Mouse (Mus musculus) hindbrain, embryonic 16.5 days (tissue): ENCODE results near the gene Herc4. TPM values are rescaled to one million over a fixed set of nuclear protein-coding genes. Genes with fewer than 3 reads are reported as not detected.

ENCODE experiments used
- ATAC-seq: fragments of 200-750 bp; cut with Nextera tagmentation; 2 replicates; pipeline ENCODE4 v1.8.0; 2017; ENCODE audit warnings: moderate TSS enrichment, moderate library complexity
- H3K27ac ChIP-seq: fragments of 300-500 bp; sonication (generic); 2 replicates; pipeline ENCODE4 v1.5.1; 2014; ENCODE audit warnings: low read depth, mild to moderate bottlenecking, control low read depth, low read length, moderate library complexity
- H3K27me3 ChIP-seq: fragments of 300-500 bp; sonication (generic); replicated peaks from 2 replicates; pipeline ENCODE4 v1.6.1; 2014; ENCODE audit warnings: low read length; ENCODE audit not compliant: control insufficient read depth, insufficient read depth
- H3K36me3 ChIP-seq: fragments of 300-500 bp; sonication (generic); 2 replicates; pipeline ENCODE4 v1.6.1; 2014; ENCODE audit warnings: mild to moderate bottlenecking, low read length, moderate library complexity, mixed read lengths; ENCODE audit not compliant: control insufficient read depth, insufficient read depth
- H3K4me1 ChIP-seq: fragments of 300-500 bp; sonication (generic); 2 replicates; pipeline ENCODE4 v1.6.1; 2014; ENCODE audit warnings: low read depth, low read length; ENCODE audit not compliant: control insufficient read depth, insufficient read depth
- H3K4me2 ChIP-seq: fragments of 300-500 bp; sonication (generic); 2 replicates; pipeline ENCODE4 v1.6.1; 2014; ENCODE audit warnings: mild to moderate bottlenecking, low read length, control low read depth, moderate library complexity
- H3K4me3 ChIP-seq: fragments of 300-500 bp; sonication (generic); 2 replicates; pipeline ENCODE4 v1.5.1; 2014; ENCODE audit warnings: mild to moderate bottlenecking, low read length, control low read depth, moderate library complexity
- H3K9ac ChIP-seq: fragments of 300-500 bp; sonication (generic); 2 replicates; pipeline ENCODE4 v1.6.1; 2014; ENCODE audit warnings: low read depth, mild to moderate bottlenecking, control low read depth, low read length, moderate library complexity
- H3K9me3 ChIP-seq: fragments of 300-500 bp; sonication (generic); 2 replicates; pipeline ENCODE4 v1.6.1; 2014; ENCODE audit warnings: mild to moderate bottlenecking, low read length, moderate library complexity; ENCODE audit not compliant: control insufficient read depth
- WGBS: fragments of 180-500 bp; shearing (Covaris S2); extraction: QIAGEN DNeasy Blood & Tissue Kit; methylation state at CpG from one replicate; pipeline ENCODE4 v1.1.7; 2014; 5-methylcytosine and 5-hydroxymethylcytosine counted together
- polyA plus RNA-seq: library from polyadenylated mRNA; unstranded; fragments of >200 nt; fragmentation: Nextera tagmentation; extraction: Ambion mirVana; gene quantifications from 2 replicates; pipeline ENCODE4 v1.2.1, GENCODE M21; 2015

Gene Herc4
- polyA plus RNA-seq, 1 experiment from 2014 or later: 23.8 TPM

DNA sequence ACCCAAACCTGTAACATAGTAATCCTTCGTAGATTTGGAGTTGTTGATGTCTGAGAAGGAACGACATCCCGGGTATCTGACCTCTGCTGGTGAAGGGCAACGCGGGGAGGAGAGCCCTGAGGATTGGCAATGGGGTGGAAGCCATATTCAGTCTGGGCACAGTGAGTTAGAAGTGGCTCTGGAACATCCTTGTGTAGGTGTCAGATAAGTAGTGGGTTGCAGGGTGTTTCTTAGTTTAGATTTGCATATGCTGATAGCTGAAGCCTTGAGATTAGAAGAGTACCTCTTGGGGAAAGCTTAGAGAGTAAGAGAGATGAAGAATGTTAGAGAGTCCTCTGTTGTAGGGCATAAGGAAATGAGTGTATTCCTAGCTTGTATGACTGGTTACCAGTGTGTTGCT lies 29.3 kb downstream of the Herc4 start:
- Histone ChIP-seq H3K4me2 (no peak overlapping the region), H3K27ac (no peak overlapping the region), H3K9me3 (no peaks in the 10 kb centered on the region), H3K9ac (no peak overlapping the region), H3K4me1 (no peaks in the 10 kb centered on the region), H3K27me3 (no peaks in the 10 kb centered on the region), H3K36me3 (peaks cover 16% of the 10 kb centered on the region), H3K4me3 (no peak overlapping the region)
- no peak for ATAC-seq
- 91% methylated on average over 5 of the region's 5 CpGs for WGBS

DNA sequence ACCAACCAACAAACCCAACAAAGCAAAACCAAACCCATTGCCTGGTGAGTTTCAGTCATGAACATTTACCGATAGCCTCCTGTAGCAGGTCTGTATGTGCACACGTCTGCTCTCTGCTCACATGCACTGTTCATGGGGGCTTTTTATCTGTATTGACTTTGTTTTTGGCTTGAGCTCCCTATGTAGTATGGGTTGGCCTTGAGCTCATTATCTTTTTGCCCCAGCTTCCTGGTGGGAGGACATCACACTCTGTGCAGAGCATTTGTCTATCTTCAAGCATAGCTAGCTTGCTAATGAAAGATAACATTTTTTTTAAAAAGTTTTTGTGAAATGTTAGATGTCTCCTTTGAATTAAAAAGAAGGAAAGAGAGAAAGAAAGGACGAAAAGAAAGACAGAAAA lies 33.4 kb downstream of the Herc4 start:
- Histone ChIP-seq H3K9me3 (no peaks in the 10 kb centered on the region), H3K9ac (no peak overlapping the region), H3K4me2 (no peak overlapping the region), H3K27ac (no peak overlapping the region), H3K4me3 (no peak overlapping the region), H3K36me3 (peaks cover 22% of the 10 kb centered on the region), H3K4me1 (no peaks in the 10 kb centered on the region), H3K27me3 (no peaks in the 10 kb centered on the region)
- ATAC-seq: no peak
- WGBS: 93% methylated on average over 3 of the region's 3 CpGs

DNA sequence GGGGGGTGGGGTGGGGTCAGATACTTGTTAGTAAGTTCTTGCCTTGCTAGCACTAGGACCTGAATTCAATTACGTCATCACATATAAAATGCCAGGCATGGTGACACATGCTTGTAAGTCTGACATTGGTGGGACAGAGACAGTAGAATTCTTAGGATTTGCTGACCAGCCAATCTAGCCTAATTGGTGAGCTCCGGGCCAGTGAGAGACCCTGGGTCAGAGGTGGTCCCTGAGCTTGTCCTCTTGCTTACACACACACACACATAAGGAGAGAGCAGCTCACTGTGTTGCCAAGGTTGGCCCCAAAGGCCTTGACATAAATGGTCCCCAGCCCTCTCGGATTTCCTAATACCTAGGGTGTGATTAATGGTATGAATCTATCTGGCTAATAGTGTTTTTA lies 36.2 kb downstream of the Herc4 start:
- no peak overlapping the region for H3K4me3 ChIP-seq
- H3K36me3 ChIP-seq: peaks cover 18% of the 10 kb centered on the region
- no peak overlapping the region for H3K9ac ChIP-seq
- no peak overlapping the region for H3K27ac ChIP-seq
- H3K27me3 ChIP-seq: no peaks in the 10 kb centered on the region
- no peak for ATAC-seq
- H3K4me1 ChIP-seq: no peaks in the 10 kb centered on the region
- H3K9me3 ChIP-seq: no peaks in the 10 kb centered on the region
- WGBS: 88% methylated on average over 3 of the region's 3 CpGs
- no peak overlapping the region for H3K4me2 ChIP-seq

DNA sequence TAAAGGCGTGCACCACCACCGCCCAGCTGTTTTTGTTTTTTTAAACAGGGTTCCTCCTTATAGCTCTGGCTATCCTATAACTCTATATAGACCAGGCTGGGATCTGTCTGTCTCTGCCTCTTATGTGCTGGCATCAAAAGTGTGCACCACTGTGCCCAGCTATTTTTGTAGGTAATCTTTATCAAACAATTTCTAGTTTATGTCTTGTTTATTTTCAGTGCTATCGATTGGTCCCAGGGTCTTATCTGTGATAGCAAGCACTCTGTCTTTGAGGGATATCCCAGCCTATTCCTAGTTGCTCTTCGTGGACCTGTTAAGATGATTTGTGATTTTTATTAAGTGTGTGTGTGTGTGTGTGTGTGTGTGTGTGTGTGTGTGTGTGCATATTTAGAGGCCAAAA lies 38.8 kb downstream of the Herc4 start:
- Histone ChIP-seq H3K9me3 (no peaks in the 10 kb centered on the region), H3K4me1 (no peaks in the 10 kb centered on the region), H3K4me3 (no peak overlapping the region), H3K27me3 (no peaks in the 10 kb centered on the region), H3K9ac (no peak overlapping the region), H3K27ac (no peak overlapping the region), H3K4me2 (no peak overlapping the region), H3K36me3 (peaks cover 27% of the 10 kb centered on the region)
- ATAC-seq: no peak
- WGBS: 94% methylated on average over 4 of the region's 4 CpGs

DNA sequence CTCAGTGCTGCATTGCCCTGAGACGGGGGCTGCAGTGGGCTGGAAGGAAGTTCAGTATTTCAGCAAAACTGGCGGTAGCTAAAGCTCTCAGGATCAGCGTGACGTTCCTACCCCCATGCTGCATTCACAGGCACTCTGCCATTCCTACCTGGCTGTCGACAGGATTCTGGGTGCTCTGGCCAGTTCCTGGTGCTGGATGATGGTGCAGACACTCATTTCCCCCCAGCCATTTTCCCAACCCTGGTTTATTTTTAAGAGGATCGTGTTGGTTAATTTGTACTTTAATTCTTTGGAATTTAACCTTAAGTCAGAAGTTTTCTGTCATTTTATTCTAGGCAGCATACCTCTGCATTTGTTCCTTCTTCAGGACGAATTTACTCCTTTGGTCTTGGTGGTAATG lies 39.2 kb downstream of the Herc4 start:
- H3K36me3 ChIP-seq: peaks cover 27% of the 10 kb centered on the region
- H3K27ac ChIP-seq: no peak overlapping the region
- ATAC-seq: no peak
- H3K27me3 ChIP-seq: no peaks in the 10 kb centered on the region
- H3K9me3 ChIP-seq: no peaks in the 10 kb centered on the region
- no peak overlapping the region for H3K4me3 ChIP-seq
- H3K9ac ChIP-seq: no peak overlapping the region
- 90% methylated on average over 7 of the region's 7 CpGs for WGBS
- H3K4me2 ChIP-seq: no peak overlapping the region
- H3K4me1 ChIP-seq: no peaks in the 10 kb centered on the region

DNA sequence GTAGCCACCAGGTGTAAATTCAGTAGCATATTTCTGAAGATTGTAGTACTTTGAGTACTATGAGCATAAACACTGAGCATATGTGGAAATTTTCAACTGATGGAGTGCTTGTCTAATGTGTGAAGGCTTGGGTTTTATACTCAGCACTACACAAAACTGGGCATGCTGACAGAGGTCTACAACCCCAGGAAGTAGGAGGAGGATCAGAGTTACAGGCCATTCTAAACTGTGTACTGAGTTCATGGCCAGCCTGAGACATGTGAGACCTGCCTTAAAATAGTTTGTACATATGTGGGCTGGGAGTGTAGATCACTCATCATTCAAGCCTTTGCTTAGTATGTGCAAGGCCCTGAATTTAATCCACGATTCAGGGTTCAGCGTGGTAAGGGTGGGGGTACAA lies 58.7 kb downstream of the Herc4 start:
- Histone ChIP-seq H3K27ac (no peak overlapping the region), H3K4me2 (no peak overlapping the region), H3K36me3 (peaks cover 9% of the 10 kb centered on the region), H3K4me3 (no peak overlapping the region), H3K9me3 (no peaks in the 10 kb centered on the region), H3K4me1 (no peaks in the 10 kb centered on the region), H3K27me3 (no peaks in the 10 kb centered on the region), H3K9ac (no peak overlapping the region)
- WGBS: 98% methylated on average over 2 of the region's 2 CpGs
- ATAC-seq: no peak

DNA sequence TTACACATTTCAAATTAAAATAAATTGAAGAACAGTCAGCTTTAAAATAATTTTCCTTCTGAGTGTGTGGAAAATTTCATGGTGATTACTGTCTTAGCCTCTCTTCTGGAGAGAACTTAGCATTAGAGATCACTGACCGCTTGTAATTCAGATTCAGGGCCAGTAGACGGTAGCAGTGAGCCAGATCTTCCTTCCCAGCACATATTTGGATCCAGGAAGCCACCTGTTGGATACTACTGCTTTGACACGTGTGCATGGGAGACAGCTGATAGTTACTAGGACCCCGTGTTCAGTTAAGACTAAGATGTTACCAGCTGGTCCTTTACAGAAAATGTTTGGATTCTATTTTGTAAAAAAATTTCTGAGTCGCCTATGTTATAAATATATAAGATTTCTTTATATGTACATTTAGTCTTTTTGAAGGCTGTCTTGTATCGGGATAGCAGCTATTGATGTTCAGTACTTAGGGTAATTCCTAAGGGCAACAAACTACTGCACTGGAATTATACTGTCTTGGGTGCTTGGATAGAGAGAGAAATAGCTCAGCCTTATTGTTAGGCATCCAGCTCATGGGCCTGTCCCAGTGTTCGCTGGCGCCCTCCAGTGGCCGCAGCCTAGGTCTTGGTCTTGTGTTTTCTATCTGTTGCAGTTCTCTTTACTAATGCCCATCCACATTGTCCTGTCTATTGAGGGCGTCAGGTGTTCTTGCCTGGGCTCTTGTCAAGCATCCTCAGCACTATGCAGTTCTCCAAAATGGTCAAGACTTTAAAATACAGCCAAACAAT lies 65.2 kb downstream of the Herc4 start:
- H3K36me3 ChIP-seq: peaks cover 15% of the 10 kb centered on the region
- 41% methylated on average over 10 of the region's 10 CpGs for WGBS
- peak; percentile 74 for ATAC-seq

DNA sequence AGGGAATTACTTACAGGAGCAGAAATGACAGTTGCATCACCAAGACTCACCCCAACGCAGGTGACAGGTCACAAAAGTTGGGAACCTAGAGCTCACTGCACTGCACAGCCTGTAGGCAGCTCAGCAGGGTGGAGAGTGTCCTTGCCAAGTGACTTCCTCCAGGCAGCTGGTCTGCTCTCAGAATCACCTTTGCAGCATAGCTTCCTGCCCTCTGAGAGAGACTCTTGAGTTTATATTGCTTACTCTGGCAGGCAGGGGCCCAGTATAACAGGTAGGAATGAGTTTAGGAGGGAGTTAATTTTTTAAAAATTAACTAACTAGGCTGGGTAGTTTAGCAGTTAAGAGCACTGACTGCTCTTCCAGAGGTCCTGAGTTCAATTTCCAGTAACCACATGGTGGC lies 70.1 kb downstream of the Herc4 start:
- ATAC-seq: no peak
- H3K9me3 ChIP-seq: no peaks in the 10 kb centered on the region
- H3K36me3 ChIP-seq: peaks cover 22% of the 10 kb centered on the region
- no peak overlapping the region for H3K9ac ChIP-seq
- no peaks in the 10 kb centered on the region for H3K27me3 ChIP-seq
- H3K4me3 ChIP-seq: no peak overlapping the region
- H3K4me2 ChIP-seq: no peak overlapping the region
- no peak overlapping the region for H3K27ac ChIP-seq
- WGBS: 94% methylated on average over 1 of the region's 1 CpGs
- no peaks in the 10 kb centered on the region for H3K4me1 ChIP-seq

More for the DNA sequence above, 65.2 kb downstream of the Herc4 start:
- Histone ChIP-seq H3K27ac (no peak overlapping the region), H3K4me3 (no peak overlapping the region), H3K4me1 (no peaks in the 10 kb centered on the region), H3K9me3 (no peaks in the 10 kb centered on the region), H3K27me3 (no peaks in the 10 kb centered on the region), H3K4me2 (no peak overlapping the region), H3K9ac (no peak overlapping the region)

DNA sequence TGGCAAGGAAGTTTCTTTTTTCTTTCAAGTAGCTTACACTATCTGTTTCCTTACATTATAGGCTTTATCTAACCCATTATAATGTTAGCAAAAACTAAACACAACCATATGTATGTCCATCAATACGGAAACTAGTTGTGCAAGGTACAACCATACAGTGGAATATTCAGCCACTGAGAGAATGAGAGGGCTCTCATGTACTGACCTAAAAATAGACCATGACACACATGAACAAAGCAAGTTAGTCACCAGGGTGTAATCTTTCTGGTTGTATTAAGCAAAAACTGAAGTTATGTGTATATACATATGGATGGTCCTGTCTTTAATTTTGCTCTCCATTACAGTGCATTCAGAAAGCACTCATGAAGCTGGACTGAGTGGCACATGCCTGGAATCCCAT lies 83.5 kb downstream of the Herc4 start:
- ATAC-seq: no peak
- H3K27me3 ChIP-seq: no peaks in the 10 kb centered on the region
- H3K36me3 ChIP-seq: peaks cover 28% of the 10 kb centered on the region
- no peaks in the 10 kb centered on the region for H3K4me1 ChIP-seq
- H3K27ac ChIP-seq: no peak overlapping the region
- 90% methylated on average over 1 of the region's 1 CpGs for WGBS
- H3K4me2 ChIP-seq: no peak overlapping the region
- no peaks in the 10 kb centered on the region for H3K9me3 ChIP-seq
- no peak overlapping the region for H3K4me3 ChIP-seq
- H3K9ac ChIP-seq: no peak overlapping the region
